Mouse (Mus musculus) kidney, adult 9 months (tissue): ENCODE data around the gene Btla.

Source experiments
- DNase-seq: peaks from one replicate; pipeline ENCODE4 v3.0.0; 2022

The Btla gene

GRCm38 (mm10) chr16:45223648-45224388, at the start of gene Btla:
Gene Btla (plus strand): TSS chr16:45224315.
- no peak for DNase-seq

- peak; percentile 43 for DNase-seq
Measured at GRCm38 (mm10) chr16:45178552-45178951, 45.6 kb upstream of the Btla start.

GRCm38 (mm10) chr16:45181824-45182223, 42.3 kb upstream of the Btla start:
- DNase-seq, result no peak

- DNase-seq, result peak; percentile 75
Measured at GRCm38 (mm10) chr16:45192613-45193012, 31.5 kb upstream of the Btla start.

GRCm38 (mm10) chr16:45196816-45197215, 27.3 kb upstream of the Btla start:
- DNase-seq, result peak; percentile 78

- DNase-seq, result no peak
Measured at GRCm38 (mm10) chr16:45201395-45201794, 22.7 kb upstream of the Btla start.

- DNase-seq, result no peak
Measured at GRCm38 (mm10) chr16:45204438-45204837, 19.7 kb upstream of the Btla start.

GRCm38 (mm10) chr16:45204859-45205670, 19.1 kb upstream of the Btla start:
- DNase-seq, result peak; percentile 11

- no peak for DNase-seq
Measured at GRCm38 (mm10) chr16:45222016-45222415, 2.1 kb upstream of the Btla start.

GRCm38 (mm10) chr16:45222771-45223170, 1.3 kb upstream of the Btla start:
- DNase-seq, result no peak

GRCm38 (mm10) chr16:45224431-45225008, 405 bp downstream of the Btla start:
- DNase-seq, result no peak

- DNase-seq, result no peak
Measured at GRCm38 (mm10) chr16:45227002-45227401, 2.9 kb downstream of the Btla start.

- no peak for DNase-seq
Measured at GRCm38 (mm10) chr16:45231296-45231695, 7.2 kb downstream of the Btla start.

- no peak for DNase-seq
Measured at GRCm38 (mm10) chr16:45233007-45233406, 8.9 kb downstream of the Btla start.

GRCm38 (mm10) chr16:45242700-45243099, 18.6 kb downstream of the Btla start:
- DNase-seq, result no peak

- DNase-seq, result no peak
Measured at GRCm38 (mm10) chr16:45244930-45245472, 20.9 kb downstream of the Btla start.

GRCm38 (mm10) chr16:45249761-45250160, 25.6 kb downstream of the Btla start:
- DNase-seq, result peak; percentile 65

- no peak for DNase-seq
Measured at GRCm38 (mm10) chr16:45250317-45250716, 26.2 kb downstream of the Btla start.

GRCm38 (mm10) chr16:45251773-45252413, 27.8 kb downstream of the Btla start:
- DNase-seq, result peak; percentile 18

GRCm38 (mm10) chr16:45255183-45255861, 31.2 kb downstream of the Btla start:
- no peak for DNase-seq

- peak; percentile 32 for DNase-seq
Measured at GRCm38 (mm10) chr16:45256895-45257294, 32.8 kb downstream of the Btla start.

GRCm38 (mm10) chr16:45257567-45257966, 33.5 kb downstream of the Btla start:
- DNase-seq, result no peak
